Mouse (Mus musculus) frontal cortex, postnatal 25 days (tissue): ENCODE data around the gene Ccdc162.

ENCODE experiments used
- DNase-seq, 2 experiments: peaks; one replicate each; pipeline ENCODE4 v3.0.0; 2022; ENCODE audit warnings: low spot score in 2 of 2

The Ccdc162 gene

GRCm38 (mm10) chr10:41578541-41578940 is 137.9 kb downstream of the Ccdc162 start:
- DNase-seq = no peak

- DNase-seq = no peak
Measured at GRCm38 (mm10) chr10:41576328-41576833, 140.1 kb downstream of the Ccdc162 start.

GRCm38 (mm10) chr10:41575451-41576327 is 140.7 kb downstream of the Ccdc162 start:
- no peak for DNase-seq

- DNase-seq = no peak
Measured at GRCm38 (mm10) chr10:41573190-41573589, 143.2 kb downstream of the Ccdc162 start.

- DNase-seq = no peak
Measured at GRCm38 (mm10) chr10:41572274-41572673, 144.2 kb downstream of the Ccdc162 start.

GRCm38 (mm10) chr10:41571065-41571464 is 145.4 kb downstream of the Ccdc162 start:
- no peak for DNase-seq

- DNase-seq = no peak
Measured at GRCm38 (mm10) chr10:41568306-41568705, 148.1 kb downstream of the Ccdc162 start.

- no peak for DNase-seq
Measured at GRCm38 (mm10) chr10:41565141-41565540, 151.3 kb downstream of the Ccdc162 start.

- DNase-seq = no peak
Measured at GRCm38 (mm10) chr10:41561701-41562395, 154.6 kb downstream of the Ccdc162 start.

- no peak for DNase-seq
Measured at GRCm38 (mm10) chr10:41558401-41558800, 158.0 kb downstream of the Ccdc162 start.

GRCm38 (mm10) chr10:41555081-41555480 is 161.4 kb downstream of the Ccdc162 start:
- DNase-seq = no peak

GRCm38 (mm10) chr10:41553711-41554110 is 162.7 kb downstream of the Ccdc162 start:
- DNase-seq = no peak

GRCm38 (mm10) chr10:41552847-41553589 is 163.4 kb downstream of the Ccdc162 start:
- DNase-seq = no peak

- DNase-seq = no peak
Measured at GRCm38 (mm10) chr10:41552319-41552718, 164.1 kb downstream of the Ccdc162 start.

GRCm38 (mm10) chr10:41550711-41551110 is 165.7 kb downstream of the Ccdc162 start:
- DNase-seq = no peak

- DNase-seq = no peak
Measured at GRCm38 (mm10) chr10:41546396-41547165, 169.9 kb downstream of the Ccdc162 start.

GRCm38 (mm10) chr10:41545224-41545755 is 171.1 kb downstream of the Ccdc162 start:
- DNase-seq = no peak

- no peak for DNase-seq
Measured at GRCm38 (mm10) chr10:41544481-41545190, 171.8 kb downstream of the Ccdc162 start.

GRCm38 (mm10) chr10:41543844-41544243 is 172.6 kb downstream of the Ccdc162 start:
- no peak for DNase-seq

GRCm38 (mm10) chr10:41543439-41543838 is 173.0 kb downstream of the Ccdc162 start:
- no peak for DNase-seq
